Mouse (Mus musculus): ENCODE measurements around the gene Tmsb15b1.
"Not testable (repeated sequence)": the region's sequence is repeated elsewhere in the genome, so short reads cannot be mapped to it uniquely, and the experiment has no call there.

Gene Tmsb15b1

GRCm38 (mm10) chrX:136976424-136977084, at the start of gene Tmsb15b1, which contains the start of gene Tmsb15l:
Gene Tmsb15b1 (minus strand): TSS chrX:136976874.
Gene Tmsb15l (minus strand): TSS chrX:136976869.
- peak; percentile 31 for DNase-seq

- DNase-seq = peak; percentile 71
These were observed 42.6 kb upstream of the Tmsb15b1 start for GRCm38 (mm10) chrX:137019310-137019709.

GRCm38 (mm10) chrX:137017668-137018067, 41.0 kb upstream of the Tmsb15b1 start:
- DNase-seq = no peak

GRCm38 (mm10) chrX:137015099-137015709, 38.5 kb upstream of the Tmsb15b1 start:
- peak; percentile 45 for DNase-seq

- DNase-seq = no peak
These were observed 19.6 kb upstream of the Tmsb15b1 start for GRCm38 (mm10) chrX:136996256-136996655.

- DNase-seq = peak; percentile 27
These were observed 17.0 kb upstream of the Tmsb15b1 start for GRCm38 (mm10) chrX:136993641-136994040.

GRCm38 (mm10) chrX:136992978-136993547, 16.4 kb upstream of the Tmsb15b1 start, which contains the start of gene Zcchc18:
Gene Zcchc18 (plus strand): TSS chrX:136993155.
- DNase-seq = peak; percentile 80

GRCm38 (mm10) chrX:136992191-136992965, 15.7 kb upstream of the Tmsb15b1 start:
- DNase-seq = no peak

GRCm38 (mm10) chrX:136991274-136991673, 14.6 kb upstream of the Tmsb15b1 start:
- no peak for DNase-seq

GRCm38 (mm10) chrX:136986039-136986438, 9.4 kb upstream of the Tmsb15b1 start:
- no peak for DNase-seq

- no peak for DNase-seq
These were observed 1.9 kb upstream of the Tmsb15b1 start for GRCm38 (mm10) chrX:136978616-136979015.

- DNase-seq = not testable (repeated sequence)
These were observed 1.3 kb downstream of the Tmsb15b1 start, which contains the start of gene Tmsb15b2 for GRCm38 (mm10) chrX:136975397-136975796. Gene Tmsb15b2 (minus strand): TSS chrX:136975497.

- peak; percentile 23 for DNase-seq
These were observed 17.0 kb downstream of the Tmsb15b1 start for GRCm38 (mm10) chrX:136959688-136960087.

GRCm38 (mm10) chrX:136958300-136958699, 18.4 kb downstream of the Tmsb15b1 start:
- DNase-seq = not testable (repeated sequence)

- peak; percentile 80 for DNase-seq
These were observed 18.9 kb downstream of the Tmsb15b1 start for GRCm38 (mm10) chrX:136957583-136958279.

GRCm38 (mm10) chrX:136937985-136938384, 38.7 kb downstream of the Tmsb15b1 start:
- DNase-seq = no peak

- DNase-seq = no peak
These were observed 49.6 kb downstream of the Tmsb15b1 start, which contains the start of gene H2bfm for GRCm38 (mm10) chrX:136927031-136927430. Gene H2bfm (plus strand): TSS chrX:136927325.

- no peak for DNase-seq
These were observed 50.8 kb downstream of the Tmsb15b1 start for GRCm38 (mm10) chrX:136925863-136926262.

Measured in right cerebral cortex, postnatal 14 days (tissue).